Mouse (Mus musculus) kidney, embryonic 16.5 days (tissue): Measurements from ENCODE around the gene Rpl12. TPM values are rescaled to one million over a fixed set of nuclear protein-coding genes. Genes with fewer than 3 reads are reported as not detected.

Source experiments
- ATAC-seq: fragments of 200-750 bp; cut with Nextera tagmentation; 2 replicates; pipeline ENCODE4 v1.8.0; 2017; ENCODE audit warnings: moderate TSS enrichment; ENCODE audit not compliant: low FRiP score, low TSS enrichment
- H3K27ac ChIP-seq: fragments of 300-500 bp; sonication (generic); 2 replicates; pipeline ENCODE4 v1.5.1; 2014; ENCODE audit warnings: low read length
- H3K27me3 ChIP-seq: fragments of 300-500 bp; sonication (generic); 2 replicates; pipeline ENCODE4 v1.6.1; 2014; ENCODE audit warnings: low read length, control low read depth, mixed read lengths; ENCODE audit not compliant: insufficient read depth
- H3K36me3 ChIP-seq: fragments of 300-500 bp; sonication (generic); 2 replicates; pipeline ENCODE4 v1.6.1; 2014; ENCODE audit warnings: low read length, control low read depth, mixed read lengths; ENCODE audit not compliant: insufficient read depth
- H3K4me1 ChIP-seq: fragments of 300-500 bp; sonication (generic); 2 replicates; pipeline ENCODE4 v1.6.1; 2014; ENCODE audit warnings: low read length, control low read depth, mixed read lengths; ENCODE audit not compliant: insufficient read depth
- H3K4me2 ChIP-seq: fragments of 300-500 bp; sonication (generic); replicated peaks from 2 replicates; pipeline ENCODE4 v1.6.1; 2014; ENCODE audit warnings: low read depth, low read length
- H3K4me3 ChIP-seq: fragments of 300-500 bp; sonication (generic); 2 replicates; pipeline ENCODE4 v1.5.1; 2014; ENCODE audit warnings: mild to moderate bottlenecking, low read length
- H3K9ac ChIP-seq: fragments of 300-500 bp; sonication (generic); replicated peaks from 2 replicates; pipeline ENCODE4 v1.6.1; 2014; ENCODE audit warnings: low read length
- H3K9me3 ChIP-seq: fragments of 300-500 bp; sonication (generic); 2 replicates; pipeline ENCODE4 v1.6.1; 2016; ENCODE audit warnings: low read length, control low read depth
- WGBS: fragments of 180-500 bp; shearing (Covaris S2); extraction: QIAGEN DNeasy Blood & Tissue Kit; methylation state at CpG from one replicate; pipeline ENCODE4 v1.1.7; 2014; 5-methylcytosine and 5-hydroxymethylcytosine counted together
- polyA plus RNA-seq: library from polyadenylated mRNA; unstranded; fragments of >200 nt; fragmentation: Nextera tagmentation; extraction: Ambion mirVana; gene quantifications from 2 replicates; pipeline ENCODE4 v1.2.1, GENCODE M21; 2015

Rpl12 gene
- polyA plus RNA-seq, 1 experiment from 2014 or later = 176 TPM

- ATAC-seq = no peak
- H3K4me3 ChIP-seq = no peak overlapping the region
- H3K9ac ChIP-seq = no peak overlapping the region
- H3K27ac ChIP-seq = no peak overlapping the region
- H3K9me3 ChIP-seq = no peaks in the 10 kb centered on the region
- WGBS = 31% methylated on average over 10 of the region's 10 CpGs
- peak overlapping the region; percentile 95 for H3K4me2 ChIP-seq
- no peaks in the 10 kb centered on the region for H3K27me3 ChIP-seq
- peaks cover 52% of the 10 kb centered on the region for H3K4me1 ChIP-seq
- H3K36me3 ChIP-seq = peaks cover 20% of the 10 kb centered on the region
Observed at GRCm38 (mm10) chr2:32964659-32965457, 3.5 kb downstream of the Rpl12 start.

GRCm38 (mm10) chr2:32965511-32966183 is 4.3 kb downstream of the Rpl12 start:
- no peak for ATAC-seq
- Histone ChIP-seq H3K4me1 (peaks cover 44% of the 10 kb centered on the region), H3K9ac (no peak overlapping the region; the same call in 1 of the 2 replicates), H3K27me3 (no peaks in the 10 kb centered on the region), H3K27ac (no peak overlapping the region; the same call in 1 of the 2 replicates), H3K9me3 (no peaks in the 10 kb centered on the region), H3K4me2 (peak overlapping the region; percentile 88), H3K36me3 (peaks cover 20% of the 10 kb centered on the region), H3K4me3 (no peak overlapping the region)
- 12% methylated on average over 7 of the region's 7 CpGs for WGBS

GRCm38 (mm10) chr2:32966184-32966688 is 4.9 kb downstream of the Rpl12 start:
- 7% methylated on average over 13 of the region's 13 CpGs for WGBS
- peaks cover 20% of the 10 kb centered on the region for H3K36me3 ChIP-seq
- ATAC-seq = no peak

GRCm38 (mm10) chr2:32966689-32967631 is 5.6 kb downstream of the Rpl12 start:
- Histone ChIP-seq H3K36me3 (peaks cover 20% of the 10 kb centered on the region), H3K9me3 (no peaks in the 10 kb centered on the region), H3K4me1 (peaks cover 38% of the 10 kb centered on the region), H3K9ac (peak overlapping the region; percentile 83), H3K27me3 (no peaks in the 10 kb centered on the region), H3K4me2 (peak overlapping the region; percentile 88), H3K27ac (peak overlapping the region; percentile 99), H3K4me3 (peak overlapping the region; percentile 71)
- under 1% methylated on average over 55 of the region's 55 CpGs for WGBS
- ATAC-seq = peak; percentile 91

More at GRCm38 (mm10) chr2:32966184-32966688, 4.9 kb downstream of the Rpl12 start:
- Histone ChIP-seq H3K4me1 (peaks cover 38% of the 10 kb centered on the region), H3K27me3 (no peaks in the 10 kb centered on the region), H3K4me2 (peak overlapping the region; percentile 88), H3K4me3 (peak overlapping the region; percentile 71), H3K27ac (peak overlapping the region; percentile 99), H3K9me3 (no peaks in the 10 kb centered on the region), H3K9ac (peak overlapping the region; percentile 83)

- Histone ChIP-seq H3K4me3 (no peak overlapping the region), H3K4me2 (no peak overlapping the region), H3K27me3 (no peaks in the 10 kb centered on the region), H3K4me1 (peaks cover 33% of the 10 kb centered on the region), H3K27ac (no peak overlapping the region), H3K9ac (no peak overlapping the region), H3K9me3 (no peaks in the 10 kb centered on the region), H3K36me3 (peaks cover 20% of the 10 kb centered on the region)
- WGBS = 82% methylated on average over 9 of the region's 9 CpGs
- no peak for ATAC-seq
Observed at GRCm38 (mm10) chr2:32968024-32968614, 6.8 kb downstream of the Rpl12 start.

- H3K4me3 ChIP-seq = no peak overlapping the region
- no peak overlapping the region for H3K4me2 ChIP-seq
- H3K27ac ChIP-seq = no peak overlapping the region
- peaks cover 21% of the 10 kb centered on the region for H3K4me1 ChIP-seq
- WGBS = 82% methylated on average over 8 of the region's 8 CpGs
- H3K27me3 ChIP-seq = no peaks in the 10 kb centered on the region
- H3K9ac ChIP-seq = no peak overlapping the region
- peaks cover 17% of the 10 kb centered on the region for H3K36me3 ChIP-seq
- H3K9me3 ChIP-seq = no peaks in the 10 kb centered on the region
- ATAC-seq = no peak
Observed at GRCm38 (mm10) chr2:32969326-32969725, 8.0 kb downstream of the Rpl12 start.

GRCm38 (mm10) chr2:32971235-32971634 is 9.9 kb downstream of the Rpl12 start:
- no peaks in the 10 kb centered on the region for H3K9me3 ChIP-seq
- H3K27ac ChIP-seq = no peak overlapping the region
- no peaks in the 10 kb centered on the region for H3K27me3 ChIP-seq
- peaks cover 9% of the 10 kb centered on the region for H3K4me1 ChIP-seq
- no peak overlapping the region for H3K4me3 ChIP-seq
- no peak overlapping the region for H3K9ac ChIP-seq
- no peak for ATAC-seq
- peaks cover 17% of the 10 kb centered on the region for H3K36me3 ChIP-seq
- H3K4me2 ChIP-seq = no peak overlapping the region
- whole genome bisulfite sequencing = 68% methylated on average over 9 of the region's 9 CpGs

- H3K9me3 ChIP-seq = no peaks in the 10 kb centered on the region
- H3K4me3 ChIP-seq = no peak overlapping the region
- H3K27ac ChIP-seq = no peak overlapping the region
- no peaks in the 10 kb centered on the region for H3K27me3 ChIP-seq
- H3K4me2 ChIP-seq = no peak overlapping the region
- no peak overlapping the region for H3K9ac ChIP-seq
- H3K4me1 ChIP-seq = no peaks in the 10 kb centered on the region
- 88% methylated on average over 8 of the region's 8 CpGs for WGBS
- H3K36me3 ChIP-seq = peaks cover 17% of the 10 kb centered on the region
- no peak for ATAC-seq
Observed at GRCm38 (mm10) chr2:32974216-32974615, 12.9 kb downstream of the Rpl12 start.

GRCm38 (mm10) chr2:32977114-32977513 is 15.8 kb downstream of the Rpl12 start:
- Histone ChIP-seq H3K4me1 (peaks cover 10% of the 10 kb centered on the region), H3K9ac (no peak overlapping the region), H3K4me2 (no peak overlapping the region), H3K27me3 (no peaks in the 10 kb centered on the region), H3K36me3 (peaks cover 17% of the 10 kb centered on the region), H3K27ac (no peak overlapping the region), H3K4me3 (no peak overlapping the region), H3K9me3 (no peaks in the 10 kb centered on the region)
- no peak for ATAC-seq
- WGBS = 76% methylated on average over 5 of the region's 5 CpGs
